Mouse (Mus musculus) lung, postnatal 0 days (tissue): ENCODE results near the gene Banf2.

Source experiments
- CTCF ChIP-seq: IDR thresholded peaks from 2 replicates; pipeline ENCODE4 v1.5.1; 2016; ENCODE audit warnings: antibody characterized with exemption, mild to moderate bottlenecking
- EP300 ChIP-seq: IDR thresholded peaks from 2 replicates; pipeline ENCODE4 v1.6.1; 2016; ENCODE audit warnings: antibody characterized with exemption, mild to moderate bottlenecking, control low read depth

- no peak; the same call in 1 of the 2 replicates for TF ChIP-seq CTCF
- no peak for TF ChIP-seq EP300
Measured at GRCm38 (mm10) chr2:144011080-144011551, 21.7 kb upstream of the Banf2 start, which contains the start of gene Rrbp1.
